Mouse (Mus musculus) ES-Bruce4 (cell line): ENCODE results near the gene Ret. TPM values are rescaled to one million over a fixed set of nuclear protein-coding genes. Genes with fewer than 3 reads are reported as not detected.
A peak's percentile ranks its signal among the peaks of the same experiment; 100 is the strongest.

Experiments
- H3K27ac ChIP-seq: 2 replicates; pipeline ENCODE4 v1.5.1; 2012; ENCODE audit warnings: low read length, inconsistent platforms; ENCODE audit not compliant: insufficient read depth
- H3K27me3 ChIP-seq: 2 replicates; pipeline ENCODE4 v1.6.1; 2012; ENCODE audit warnings: mild to moderate bottlenecking, low read length, inconsistent platforms; ENCODE audit not compliant: control insufficient read depth, poor library complexity, insufficient read depth, severe bottlenecking
- H3K36me3 ChIP-seq: 2 replicates; pipeline ENCODE4 v1.6.1; 2012; ENCODE audit warnings: inconsistent platforms, mild to moderate bottlenecking, low read length, moderate library complexity; ENCODE audit not compliant: control insufficient read depth, poor library complexity, insufficient read depth, severe bottlenecking
- H3K4me1 ChIP-seq: one replicate; pipeline ENCODE4 v1.8.1; 2011; ENCODE audit warnings: low read length; ENCODE audit not compliant: control insufficient read depth, insufficient read depth
- H3K4me3 ChIP-seq: 2 replicates; pipeline ENCODE4 v1.5.1; 2011; ENCODE audit warnings: low read depth, mild to moderate bottlenecking, low read length
- H3K9ac ChIP-seq: 2 replicates; pipeline ENCODE4 v1.6.1; 2012; ENCODE audit warnings: low read depth, mild to moderate bottlenecking, inconsistent platforms; ENCODE audit not compliant: poor library complexity, severe bottlenecking
- H3K9me3 ChIP-seq: replicated peaks from 2 replicates; pipeline ENCODE4 v1.6.1; 2012; ENCODE audit warnings: mild to moderate bottlenecking, low read length, inconsistent platforms; ENCODE audit not compliant: control insufficient read depth, poor library complexity, insufficient read depth, severe bottlenecking
- CTCF ChIP-seq: IDR thresholded peaks from one replicate; pipeline ENCODE4 v1.8.1; 2011; ENCODE audit warnings: low read depth, low read length
- EP300 ChIP-seq: IDR thresholded peaks from 2 replicates; pipeline ENCODE4 v1.6.1; 2011; ENCODE audit warnings: low read depth, low read length; ENCODE audit not compliant: insufficient read depth
- POLR2A ChIP-seq: IDR thresholded peaks from one replicate; pipeline ENCODE4 v1.8.1; 2011; ENCODE audit warnings: low read length; ENCODE audit not compliant: insufficient read depth
- polyA plus RNA-seq: library from polyadenylated mRNA; stranded (reverse); fragments of >200 nt; gene quantifications from 2 replicates; pipeline ENCODE4 v1.2.4, GENCODE M21; 2011; ENCODE audit warnings: low read depth; ENCODE audit not compliant: missing spikeins, insufficient read depth, insufficient read length

Gene Ret
- polyA plus RNA-seq, 1 experiment, result 0.81 TPM

- Histone ChIP-seq H3K4me3 (no peak overlapping the region), H3K4me1 (no peaks in the 10 kb centered on the region), H3K27me3 (peaks cover 14% of the 10 kb centered on the region; the same call in 1 of the 2 replicates)
Observed at GRCm38 (mm10) chr6:118195108-118195507, 2.4 kb downstream of the Ret start.

GRCm38 (mm10) chr6:118192882-118193281 is 4.6 kb downstream of the Ret start:
- Histone ChIP-seq H3K4me3 (no peak overlapping the region), H3K4me1 (no peaks in the 10 kb centered on the region), H3K27ac (no peak overlapping the region), H3K9me3 (no peaks in the 10 kb centered on the region), H3K27me3 (peaks cover 13% of the 10 kb centered on the region; the same call in 1 of the 2 replicates), H3K36me3 (no peaks in the 10 kb centered on the region), H3K9ac (no peak overlapping the region)
- TF ChIP-seq CTCF (no peak), EP300 (no peak), POLR2A (no peak)

More at GRCm38 (mm10) chr6:118195108-118195507, 2.4 kb downstream of the Ret start:
- Histone ChIP-seq H3K36me3 (no peaks in the 10 kb centered on the region), H3K9ac (no peak overlapping the region), H3K9me3 (no peaks in the 10 kb centered on the region), H3K27ac (no peak overlapping the region)
- TF ChIP-seq EP300 (no peak), CTCF (peak; percentile 65)

GRCm38 (mm10) chr6:118192199-118192598 is 5.3 kb downstream of the Ret start:
- peaks cover 13% of the 10 kb centered on the region; the same call in 1 of the 2 replicates for H3K27me3 ChIP-seq
- no peak overlapping the region for H3K27ac ChIP-seq
- H3K4me1 ChIP-seq, result no peaks in the 10 kb centered on the region

GRCm38 (mm10) chr6:118189764-118190163 is 7.8 kb downstream of the Ret start:
- Histone ChIP-seq H3K9me3 (no peaks in the 10 kb centered on the region), H3K4me3 (no peak overlapping the region), H3K36me3 (no peaks in the 10 kb centered on the region), H3K27me3 (no peaks in the 10 kb centered on the region), H3K9ac (no peak overlapping the region), H3K4me1 (no peaks in the 10 kb centered on the region), H3K27ac (no peak overlapping the region)
- no peak for TF ChIP-seq CTCF
- TF ChIP-seq POLR2A, result no peak
- no peak for TF ChIP-seq EP300

More at GRCm38 (mm10) chr6:118192199-118192598, 5.3 kb downstream of the Ret start:
- no peaks in the 10 kb centered on the region for H3K36me3 ChIP-seq
- H3K9me3 ChIP-seq, result no peaks in the 10 kb centered on the region
- no peak for TF ChIP-seq EP300
- TF ChIP-seq CTCF, result no peak
- no peak for TF ChIP-seq POLR2A
- no peak overlapping the region for H3K9ac ChIP-seq
- H3K4me3 ChIP-seq, result no peak overlapping the region

GRCm38 (mm10) chr6:118188599-118188998 is 8.9 kb downstream of the Ret start:
- H3K36me3 ChIP-seq, result no peaks in the 10 kb centered on the region
- no peaks in the 10 kb centered on the region for H3K27me3 ChIP-seq
- no peaks in the 10 kb centered on the region for H3K4me1 ChIP-seq
- TF ChIP-seq EP300 (no peak), CTCF (no peak), POLR2A (no peak)
- no peak overlapping the region for H3K4me3 ChIP-seq
- no peaks in the 10 kb centered on the region for H3K9me3 ChIP-seq
- H3K27ac ChIP-seq, result no peak overlapping the region
- no peak overlapping the region for H3K9ac ChIP-seq

- Histone ChIP-seq H3K4me1 (no peaks in the 10 kb centered on the region), H3K9ac (no peak overlapping the region), H3K36me3 (no peaks in the 10 kb centered on the region), H3K9me3 (no peaks in the 10 kb centered on the region), H3K27me3 (no peaks in the 10 kb centered on the region), H3K4me3 (no peak overlapping the region), H3K27ac (no peak overlapping the region)
- TF ChIP-seq POLR2A (no peak), CTCF (no peak), EP300 (no peak)
Observed at GRCm38 (mm10) chr6:118187285-118187641, 10.3 kb downstream of the Ret start.
